Mouse (Mus musculus) embryo, embryonic 11 days (tissue): ENCODE measurements around the gene Vangl2.

Experiments used
- DNase-seq: peaks from one replicate; pipeline ENCODE4 v3.0.0-alpha.2; 2015

Vangl2 gene

GRCm38 (mm10) chr1:172027010-172027808 lies 1.0 kb downstream of the Vangl2 start:
- DNase-seq: peak; percentile 93

GRCm38 (mm10) chr1:172026201-172026901 lies 1.9 kb downstream of the Vangl2 start:
- DNase-seq: peak; percentile 84

GRCm38 (mm10) chr1:172025201-172025904 lies 2.9 kb downstream of the Vangl2 start:
- no peak for DNase-seq

GRCm38 (mm10) chr1:172024140-172024895 lies 3.9 kb downstream of the Vangl2 start:
- no peak for DNase-seq

- no peak for DNase-seq
Measured at GRCm38 (mm10) chr1:172019863-172020521, 8.3 kb downstream of the Vangl2 start.

GRCm38 (mm10) chr1:172019339-172019738 lies 8.9 kb downstream of the Vangl2 start:
- DNase-seq: no peak

- no peak for DNase-seq
Measured at GRCm38 (mm10) chr1:172018336-172019311, 9.6 kb downstream of the Vangl2 start.

- DNase-seq: no peak
Measured at GRCm38 (mm10) chr1:172017517-172018070, 10.7 kb downstream of the Vangl2 start.

- DNase-seq: peak; percentile 92
Measured at GRCm38 (mm10) chr1:172016660-172017516, 11.4 kb downstream of the Vangl2 start.

- DNase-seq: no peak
Measured at GRCm38 (mm10) chr1:172016031-172016430, 12.2 kb downstream of the Vangl2 start.

GRCm38 (mm10) chr1:172015312-172015939 lies 12.8 kb downstream of the Vangl2 start:
- no peak for DNase-seq

GRCm38 (mm10) chr1:172014771-172015170 lies 13.5 kb downstream of the Vangl2 start:
- DNase-seq: no peak

- DNase-seq: peak; percentile 82
Measured at GRCm38 (mm10) chr1:172012030-172012429, 16.2 kb downstream of the Vangl2 start.

GRCm38 (mm10) chr1:172010042-172010824 lies 18.0 kb downstream of the Vangl2 start:
- no peak for DNase-seq

GRCm38 (mm10) chr1:172009406-172009805 lies 18.8 kb downstream of the Vangl2 start:
- no peak for DNase-seq

GRCm38 (mm10) chr1:172008351-172008750 lies 19.9 kb downstream of the Vangl2 start:
- DNase-seq: no peak

- DNase-seq: no peak
Measured at GRCm38 (mm10) chr1:172007761-172008160, 20.5 kb downstream of the Vangl2 start.

GRCm38 (mm10) chr1:172001665-172002064 lies 26.6 kb downstream of the Vangl2 start:
- DNase-seq: no peak
